Mouse (Mus musculus) telencephalon, adult 2 months (tissue): Measurements from ENCODE around the gene Arrdc2.

Experiments used
- DNase-seq: peaks from one replicate; pipeline ENCODE4 v3.0.0-alpha.2; 2011; ENCODE audit warnings: low read depth, low spot score

The Arrdc2 gene

DNA sequence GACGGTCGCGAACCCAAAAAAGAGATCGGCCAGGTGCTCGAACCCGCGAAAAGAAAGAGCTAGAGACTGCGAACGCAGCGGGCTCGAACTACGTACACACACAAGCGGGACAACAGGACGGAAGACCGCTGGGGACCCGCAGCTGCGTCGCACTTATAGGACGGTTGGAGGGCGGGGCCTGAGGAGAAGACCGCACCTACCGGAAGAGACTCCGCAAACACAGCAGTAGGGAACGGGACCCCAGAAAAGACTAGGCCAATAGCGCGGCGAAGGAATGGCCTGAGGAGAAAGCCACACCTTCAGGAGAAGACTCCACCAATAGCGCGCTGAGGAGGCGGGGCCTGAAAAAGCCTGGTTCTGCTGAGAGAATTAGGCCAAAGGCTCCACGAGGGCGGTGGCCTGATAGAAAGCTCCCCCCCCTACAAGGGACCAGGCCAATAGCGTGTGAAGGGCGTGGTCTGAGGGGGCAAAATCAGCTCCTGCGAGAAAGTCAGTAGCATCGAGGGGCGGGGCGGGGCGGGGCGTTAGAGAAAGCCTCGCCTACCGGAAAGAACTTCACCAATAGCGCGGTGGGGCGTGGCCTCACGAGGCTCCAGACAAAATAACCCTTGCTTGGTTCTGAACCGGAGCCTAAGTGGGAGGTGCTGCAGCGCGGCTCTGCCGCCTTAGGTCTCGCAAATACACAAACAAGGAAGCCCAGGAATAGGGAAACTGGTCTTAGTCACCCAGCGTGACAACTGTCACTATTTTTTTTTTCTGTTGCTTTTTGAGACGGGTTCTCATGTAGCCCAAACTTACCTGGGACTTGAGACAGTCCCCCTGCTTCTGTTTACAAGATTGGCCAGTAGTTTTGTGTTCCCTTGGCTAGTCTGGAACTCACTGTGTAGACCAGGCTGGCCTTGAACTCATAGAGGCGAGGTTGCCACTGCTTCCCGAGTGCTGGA is at the start of gene Arrdc2:
Arrdc2 (minus strand) TSS at position 313 of the 944 bp plus-strand sequence.
- DNase-seq, result peak; percentile 100

DNA sequence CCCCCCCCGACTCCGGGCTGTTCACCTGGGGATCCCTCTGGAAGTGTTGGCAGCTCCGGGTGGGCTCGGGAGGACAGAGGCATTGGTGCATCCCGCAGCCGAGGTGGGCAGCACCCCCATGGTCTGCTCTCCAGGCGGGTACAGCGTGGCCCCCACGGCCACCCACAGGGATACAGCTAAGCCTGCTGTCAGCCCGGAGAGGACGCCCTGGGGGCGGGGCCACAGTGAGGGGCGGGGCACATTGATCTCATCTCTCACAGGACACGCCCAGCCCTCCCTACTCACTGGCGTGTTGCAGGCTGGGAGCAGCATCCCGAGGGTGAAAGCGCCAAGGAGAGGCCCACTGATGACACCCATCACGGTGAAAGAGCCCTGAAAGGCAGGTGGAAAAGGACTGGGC is 48.1 kb upstream of the Arrdc2 start:
- no peak for DNase-seq

GRCm38 (mm10) chr8:70885612-70886011 is 46.1 kb upstream of the Arrdc2 start:
- DNase-seq, result no peak

GRCm38 (mm10) chr8:70884683-70885082 is 45.2 kb upstream of the Arrdc2 start:
- no peak for DNase-seq

DNA sequence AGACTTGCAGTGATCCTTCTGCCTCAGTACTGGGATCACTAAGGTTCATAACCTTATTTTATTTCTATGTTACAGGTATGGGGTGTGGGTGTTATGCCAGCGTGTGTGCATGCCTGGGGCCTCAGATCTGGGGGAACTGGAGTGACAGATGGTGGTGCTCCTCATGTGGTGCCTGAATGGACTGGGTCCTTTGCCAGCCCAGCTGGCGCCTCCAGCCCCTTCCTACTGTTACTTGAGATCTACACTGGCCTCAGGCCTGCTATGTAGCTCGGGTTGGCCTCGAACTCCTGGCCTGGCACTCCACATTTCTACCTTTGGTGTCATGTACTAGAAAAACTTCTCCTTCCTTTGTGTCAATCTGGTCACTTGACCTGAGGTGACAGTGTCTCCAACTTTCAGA is 44.7 kb upstream of the Arrdc2 start:
- DNase-seq, result no peak

GRCm38 (mm10) chr8:70880546-70880945 is 41.0 kb upstream of the Arrdc2 start:
- no peak for DNase-seq

DNA sequence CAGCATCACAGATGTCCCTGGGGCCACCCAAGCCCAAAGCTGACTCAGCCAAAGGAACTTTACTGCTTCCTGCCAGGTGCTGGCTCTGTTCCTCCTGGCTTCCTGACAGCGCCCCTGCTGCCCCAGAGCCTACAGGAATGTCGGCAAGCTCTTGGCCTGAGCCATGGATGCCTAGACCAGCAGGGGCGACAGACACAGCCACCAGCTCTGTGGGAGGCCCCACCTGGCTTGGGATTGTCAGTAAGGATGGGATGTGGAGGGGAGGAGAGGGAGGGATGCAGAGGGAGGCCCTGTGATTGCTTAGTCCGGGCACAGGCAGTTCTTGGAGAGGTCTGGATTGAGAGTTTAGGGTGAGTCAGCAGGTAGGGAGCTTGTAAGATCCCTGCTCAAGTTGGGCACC is 40.6 kb upstream of the Arrdc2 start:
- DNase-seq, result peak; percentile 31

DNA sequence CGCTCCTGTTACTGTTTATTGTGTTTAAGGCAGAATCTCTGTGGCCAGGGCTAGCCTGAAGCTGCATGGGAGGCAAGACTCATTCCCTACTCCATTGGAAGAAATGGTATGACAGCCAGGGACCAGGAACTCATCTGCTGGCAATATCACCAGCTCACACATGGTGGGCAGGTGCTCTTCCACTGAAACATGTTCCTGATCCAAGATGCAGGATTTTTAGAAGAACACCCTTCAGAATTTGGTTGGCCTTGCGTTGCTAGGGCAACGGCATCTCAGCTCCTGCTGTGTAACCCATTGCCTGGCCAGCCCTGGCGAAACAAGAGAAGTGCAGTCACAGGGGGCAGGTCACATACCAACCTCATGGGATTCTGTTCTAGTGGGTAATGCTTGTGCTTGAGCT is 40.0 kb upstream of the Arrdc2 start:
- DNase-seq, result no peak

DNA sequence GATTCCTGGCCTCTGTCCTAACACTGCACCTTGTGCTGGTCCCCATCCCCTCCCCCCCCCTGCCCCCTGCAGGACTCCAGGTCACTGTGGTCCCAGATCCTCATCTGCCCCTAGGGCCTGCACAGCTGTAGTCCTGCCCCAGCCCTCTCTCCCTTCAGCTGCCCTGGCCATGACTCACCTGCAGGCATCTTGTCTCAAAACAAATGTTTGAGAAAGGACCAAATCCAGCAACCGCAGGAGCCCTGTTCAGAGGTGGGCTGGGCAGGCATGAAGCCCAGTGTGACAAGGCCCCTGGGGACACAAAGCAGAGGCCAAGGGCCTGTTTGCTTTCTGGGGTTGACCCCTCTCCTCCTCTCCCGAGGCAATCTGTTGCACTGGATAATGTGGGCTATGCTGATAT is 38.7 kb upstream of the Arrdc2 start:
- no peak for DNase-seq

DNA sequence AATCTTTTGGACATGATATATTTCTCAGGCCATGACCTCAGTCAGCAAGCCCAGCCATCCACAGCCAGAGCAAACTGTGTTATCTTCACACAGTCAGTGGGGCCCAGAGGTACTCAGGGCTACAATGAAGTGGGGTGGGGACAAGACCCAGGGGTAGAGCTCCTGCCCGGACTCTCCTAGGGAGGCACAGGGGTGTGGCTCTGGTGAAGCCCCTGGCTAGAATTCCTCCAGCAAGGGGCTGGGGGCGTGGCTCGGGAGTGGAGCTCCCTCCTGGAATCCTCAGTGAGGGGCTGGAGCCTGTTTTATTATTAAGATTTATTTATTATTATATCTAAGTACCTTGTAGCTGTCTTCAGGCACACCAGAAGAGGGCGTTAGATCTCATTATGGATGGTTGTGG is 36.9 kb upstream of the Arrdc2 start:
- DNase-seq, result no peak

GRCm38 (mm10) chr8:70874441-70874840 is 34.9 kb upstream of the Arrdc2 start:
- no peak for DNase-seq

DNA sequence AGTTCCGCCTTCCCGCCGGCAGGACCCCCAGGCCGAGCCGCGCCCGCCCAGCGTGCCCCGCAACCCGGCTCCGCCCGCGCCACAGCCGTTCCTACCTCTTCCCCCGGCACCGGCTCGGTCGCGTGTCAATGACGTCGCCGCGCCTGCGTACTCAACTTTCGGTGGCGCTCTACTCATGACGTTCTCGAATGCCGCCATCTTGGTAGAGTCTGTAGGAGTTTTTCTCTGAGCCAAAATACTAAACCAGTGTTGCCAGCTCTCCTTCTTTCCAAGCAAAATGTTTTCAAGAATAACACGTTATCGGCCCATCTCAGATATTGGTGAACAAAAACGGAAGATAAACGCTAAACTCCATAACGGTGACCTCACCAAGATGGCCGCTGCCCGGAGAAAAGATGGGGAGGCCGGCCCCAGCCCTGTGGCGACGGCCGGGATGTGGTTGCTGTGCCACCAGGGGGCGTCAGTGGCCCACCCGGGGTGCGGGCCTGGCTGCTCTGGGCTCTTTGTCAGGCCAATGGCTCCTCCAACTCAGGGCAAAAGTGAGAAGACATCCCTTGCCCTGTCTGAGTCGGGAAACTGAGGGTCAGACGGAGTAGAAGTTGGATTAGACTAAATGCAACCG is 34.0 kb upstream of the Arrdc2 start, which contains the start of gene Ccdc124:
Ccdc124 (minus strand) TSS at position 572 of the 622 bp plus-strand sequence.
- DNase-seq, result peak; percentile 81

- no peak for DNase-seq
Measured at GRCm38 (mm10) chr8:70872643-70873363, 33.3 kb upstream of the Arrdc2 start.

DNA sequence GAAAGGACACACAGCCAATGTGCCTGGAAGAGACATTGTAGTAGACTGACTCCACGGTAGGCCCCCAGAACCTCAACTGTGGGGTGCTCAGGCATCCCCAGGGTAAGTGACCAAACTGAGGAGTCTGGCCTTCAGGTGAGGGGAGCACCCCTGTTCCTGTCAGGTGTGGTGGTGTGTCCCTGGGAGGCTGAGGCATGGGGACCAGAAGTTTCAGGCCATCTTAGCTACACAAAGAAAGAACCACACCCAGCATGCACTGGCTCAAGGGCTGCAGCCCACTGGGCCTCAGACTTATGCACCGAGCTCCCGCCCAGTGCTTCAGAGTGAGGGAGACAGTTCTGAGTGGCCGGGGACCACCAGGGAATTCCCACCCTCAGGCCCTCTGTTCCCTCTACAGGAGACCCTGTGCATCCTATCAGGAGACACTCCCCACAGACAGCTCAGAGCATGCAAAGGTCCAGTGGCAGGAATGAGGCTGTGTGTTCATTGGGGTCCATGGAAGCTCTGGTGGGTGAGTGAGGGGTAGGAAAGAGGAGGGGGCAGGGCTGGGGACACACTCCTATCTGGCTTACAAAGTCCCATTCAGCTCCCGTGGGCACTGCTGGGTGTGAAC is 31.8 kb upstream of the Arrdc2 start:
- no peak for DNase-seq

DNA sequence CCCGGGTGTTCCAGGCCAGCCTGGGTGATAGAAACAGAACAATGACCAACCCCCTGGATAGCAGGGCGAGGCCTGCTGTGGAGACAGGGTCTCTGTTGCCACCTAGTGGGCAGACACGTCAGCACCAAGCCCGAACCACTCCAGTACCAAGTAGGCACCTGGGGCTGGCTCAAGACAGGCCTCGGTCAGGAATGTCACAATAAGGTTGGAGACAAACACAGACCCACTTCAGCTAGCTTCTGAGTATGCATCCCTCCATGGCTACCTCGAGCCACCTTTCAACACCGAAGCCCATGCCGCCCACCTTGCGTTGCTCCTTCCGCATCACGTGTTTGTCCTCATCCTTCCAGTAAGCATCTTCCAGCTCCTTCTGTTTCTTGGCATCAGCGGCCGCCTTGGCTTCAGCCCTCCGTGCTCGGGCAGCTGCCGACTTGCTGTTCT is 30.1 kb upstream of the Arrdc2 start:
- DNase-seq, result peak; percentile 48

DNA sequence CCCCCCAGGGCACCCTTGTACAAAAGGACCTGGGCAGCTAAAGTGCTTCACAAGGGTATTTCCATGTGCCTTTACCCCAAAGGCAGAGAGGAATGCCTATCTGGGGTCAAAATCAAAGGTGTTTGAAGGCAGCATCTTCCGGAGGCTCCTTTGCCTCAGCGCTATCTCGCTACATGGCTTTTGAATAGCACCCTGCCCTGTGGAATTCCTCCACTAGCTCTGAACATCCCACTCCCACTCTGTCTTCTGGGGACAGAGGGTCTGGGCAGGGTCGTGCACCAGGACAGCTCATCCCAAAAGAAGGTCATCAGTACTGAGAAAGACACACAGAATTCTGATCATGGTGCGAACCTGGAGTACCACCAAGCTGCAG is 29.7 kb upstream of the Arrdc2 start:
- DNase-seq, result no peak

DNA sequence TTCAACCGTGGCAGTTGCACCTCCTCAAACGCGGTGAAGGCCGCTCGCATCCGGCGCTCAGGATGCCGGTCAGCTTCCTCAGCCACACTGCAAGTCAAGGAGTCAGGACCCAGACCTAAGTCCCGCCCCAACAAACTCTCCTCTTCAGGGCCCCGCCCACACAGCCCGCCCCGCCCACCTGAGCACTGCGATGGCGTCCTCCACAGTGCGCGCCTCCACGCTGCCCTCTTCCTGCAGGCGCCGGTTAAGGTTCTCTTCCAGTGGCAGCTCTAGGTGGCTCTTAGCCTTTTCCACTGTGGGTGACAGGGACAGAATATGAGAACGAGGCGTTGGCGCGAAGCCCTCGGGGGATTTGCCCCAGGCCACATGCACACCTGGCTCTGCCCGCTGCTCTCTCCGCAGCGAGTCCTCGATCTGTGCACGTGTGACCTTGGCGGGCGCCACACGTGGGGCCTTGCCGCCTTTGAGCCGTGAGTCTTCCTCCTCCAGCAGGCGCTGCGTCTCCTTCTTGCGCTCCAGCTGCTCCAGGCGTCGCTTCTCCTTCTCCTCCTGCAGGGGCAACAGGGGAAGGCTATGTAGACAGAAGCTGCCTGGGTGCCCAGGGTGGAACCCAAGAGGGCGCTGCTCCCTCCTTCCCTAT is 29.2 kb upstream of the Arrdc2 start:
- DNase-seq, result no peak

- no peak for DNase-seq
Measured at GRCm38 (mm10) chr8:70866566-70866965, 27.0 kb upstream of the Arrdc2 start.

DNA sequence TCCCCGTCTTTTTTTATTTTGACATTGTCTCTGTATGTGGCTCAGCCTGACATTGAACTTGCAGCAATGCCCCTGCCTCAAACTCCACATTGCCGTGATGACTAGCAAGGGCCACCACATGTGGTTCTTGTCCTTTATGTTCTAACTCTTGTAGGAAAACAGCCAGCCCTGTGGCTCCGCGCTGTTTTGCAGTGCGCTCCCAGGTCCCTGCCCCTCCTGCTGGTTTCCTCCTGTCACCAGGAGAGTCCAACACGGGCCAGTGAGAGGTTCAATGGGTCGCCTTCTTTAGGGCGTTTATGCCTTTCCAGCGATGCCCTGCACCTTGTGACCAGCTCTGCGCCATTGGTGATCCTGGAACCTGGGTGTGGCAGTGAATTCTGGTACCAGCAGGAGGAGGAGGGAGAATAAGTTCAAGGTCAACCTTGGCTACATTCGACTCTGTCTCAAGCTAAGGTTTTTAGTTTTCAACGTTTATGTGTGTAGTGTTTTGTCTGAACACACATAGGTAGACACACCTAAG is 26.5 kb upstream of the Arrdc2 start:
- DNase-seq, result no peak

- DNase-seq, result peak; percentile 97
Measured at GRCm38 (mm10) chr8:70865350-70866000, 26.0 kb upstream of the Arrdc2 start.
